Mouse (Mus musculus) monocyte, adult 2 months (primary cell): ENCODE results near the gene Gm28374.
"Not testable (repeated sequence)": the region's sequence is repeated elsewhere in the genome, so short reads cannot be mapped to it uniquely, and the experiment has no call there.

Source experiments
- DNase-seq, 2 experiments: peaks; one replicate each; pipeline ENCODE4 v3.0.0; 2022; ENCODE audit warnings: low spot score in 2 of 2, low read depth in 1 of 2

The Gm28374 gene

GRCm38 (mm10) chr19:6057313-6058096 is 24.6 kb downstream of the Gm28374 start, which contains the start of the genes Mrpl49 and Fau:
Gene Mrpl49 (minus strand): TSS chr19:6057785.
Gene Fau (plus strand): TSS chr19:6057844.
- DNase-seq, result peak; percentile 95 to 98

GRCm38 (mm10) chr19:6056696-6057095 is 25.4 kb downstream of the Gm28374 start:
- DNase-seq, result no peak

- no peak for DNase-seq
These were observed 27.8 kb downstream of the Gm28374 start for GRCm38 (mm10) chr19:6054296-6054695.

- DNase-seq, result no peak
These were observed 29.5 kb downstream of the Gm28374 start for GRCm38 (mm10) chr19:6052516-6052915.

- DNase-seq, result no peak
These were observed 33.2 kb downstream of the Gm28374 start for GRCm38 (mm10) chr19:6048681-6049410.

- DNase-seq, result no peak
These were observed 34.2 kb downstream of the Gm28374 start for GRCm38 (mm10) chr19:6047899-6048166.

GRCm38 (mm10) chr19:6047154-6047898 is 34.7 kb downstream of the Gm28374 start:
- DNase-seq, result no peak

- peak; percentile 69 to 85 for DNase-seq
These were observed 35.5 kb downstream of the Gm28374 start, which contains the start of gene Syvn1 for GRCm38 (mm10) chr19:6046294-6047153. Gene Syvn1 (plus strand): TSS chr19:6046576.

GRCm38 (mm10) chr19:6045366-6046293 is 36.4 kb downstream of the Gm28374 start:
- DNase-seq, result no peak

- DNase-seq, result not testable (repeated sequence)
These were observed 38.0 kb downstream of the Gm28374 start for GRCm38 (mm10) chr19:6044102-6044501.

GRCm38 (mm10) chr19:6042293-6042692 is 39.8 kb downstream of the Gm28374 start:
- DNase-seq, result no peak

- no peak for DNase-seq
These were observed 42.1 kb downstream of the Gm28374 start for GRCm38 (mm10) chr19:6040002-6040401.

- DNase-seq, result no peak
These were observed 43.7 kb downstream of the Gm28374 start for GRCm38 (mm10) chr19:6038326-6038725.

GRCm38 (mm10) chr19:6037695-6038094 is 44.4 kb downstream of the Gm28374 start:
- DNase-seq, result no peak

- DNase-seq, result no peak
These were observed 46.0 kb downstream of the Gm28374 start for GRCm38 (mm10) chr19:6035966-6036585.

GRCm38 (mm10) chr19:6030520-6031280 is 51.4 kb downstream of the Gm28374 start:
- no peak for DNase-seq

- no peak for DNase-seq
These were observed 52.6 kb downstream of the Gm28374 start for GRCm38 (mm10) chr19:6029426-6029825.

- DNase-seq, result no peak
These were observed 53.1 kb downstream of the Gm28374 start for GRCm38 (mm10) chr19:6028991-6029390.
